Mouse (Mus musculus) embryonic fibroblast, embryonic 13.5 days (primary cell): Measurements from ENCODE around the gene 4932438H23Rik. TPM values are rescaled to one million over a fixed set of nuclear protein-coding genes. Genes with fewer than 3 reads are reported as not detected.

Experiments used
- H3K27ac ChIP-seq: 2 replicates; pipeline ENCODE4 v1.5.1; 2012; ENCODE audit warnings: low read length, control low read depth, inconsistent platforms; ENCODE audit not compliant: insufficient read depth
- H3K4me1 ChIP-seq: 2 replicates; pipeline ENCODE4 v1.6.1; 2011; ENCODE audit warnings: low read length; ENCODE audit not compliant: control insufficient read depth, insufficient read depth
- H3K4me3 ChIP-seq: 2 replicates; pipeline ENCODE4 v1.5.1; 2011; ENCODE audit warnings: mild to moderate bottlenecking, control low read depth, low read length; ENCODE audit not compliant: insufficient read depth
- CTCF ChIP-seq: IDR thresholded peaks from 2 replicates; pipeline ENCODE4 v1.5.1; 2011; ENCODE audit warnings: mild to moderate bottlenecking, control low read depth, low read length, moderate library complexity, borderline replicate concordance; ENCODE audit not compliant: insufficient read depth
- POLR2A ChIP-seq: IDR thresholded peaks from 2 replicates; pipeline ENCODE4 v1.6.1; 2011; ENCODE audit warnings: low read depth, mild to moderate bottlenecking, control low read depth, low read length, moderate library complexity
- polyA plus RNA-seq: library from polyadenylated mRNA; stranded (reverse); fragments of >200 nt; gene quantifications from 2 replicates; pipeline ENCODE4 v1.2.4, GENCODE M21; 2011; ENCODE audit warnings: low read depth; ENCODE audit not compliant: missing spikeins, insufficient read length

The 4932438H23Rik gene
- polyA plus RNA-seq, 1 experiment: not detected

DNA sequence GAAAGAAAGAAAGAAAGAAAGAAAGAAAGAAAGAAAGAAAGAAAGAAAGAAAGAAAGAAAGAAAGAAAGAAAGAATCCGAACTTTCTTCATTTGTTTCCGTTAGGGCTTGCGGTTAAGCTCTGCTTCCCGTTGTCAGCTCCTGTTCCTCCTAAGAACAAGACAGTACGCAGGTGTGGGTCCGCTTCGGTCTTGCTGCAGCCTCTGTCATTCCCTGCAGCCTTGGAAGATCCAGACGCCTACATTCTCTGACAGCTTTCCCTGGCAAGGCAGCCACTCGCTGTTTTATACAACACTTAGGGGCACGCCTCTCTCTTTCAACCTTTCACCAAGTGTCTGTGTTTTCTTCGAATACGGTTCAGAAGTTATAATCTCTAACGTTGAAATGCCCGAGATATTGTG is 8.5 kb upstream of the 4932438H23Rik start:
- no peak for TF ChIP-seq CTCF
- no peak for TF ChIP-seq POLR2A
- Histone ChIP-seq H3K4me1 (no peaks in the 10 kb centered on the region), H3K27ac (no peak overlapping the region), H3K4me3 (no peak overlapping the region)

- Histone ChIP-seq H3K27ac (no peak overlapping the region), H3K4me1 (no peaks in the 10 kb centered on the region), H3K4me3 (no peak overlapping the region)
- TF ChIP-seq CTCF (no peak), POLR2A (no peak)
Measured at GRCm38 (mm10) chr16:91100484-91100883, 5.6 kb upstream of the 4932438H23Rik start.

- Histone ChIP-seq H3K4me3 (no peak overlapping the region), H3K27ac (no peak overlapping the region), H3K4me1 (no peaks in the 10 kb centered on the region)
- TF ChIP-seq POLR2A: no peak
- TF ChIP-seq CTCF: no peak
Measured at GRCm38 (mm10) chr16:91099444-91100065, 4.6 kb upstream of the 4932438H23Rik start.

- Histone ChIP-seq H3K4me3 (no peak overlapping the region), H3K4me1 (no peaks in the 10 kb centered on the region), H3K27ac (no peak overlapping the region)
- no peak for TF ChIP-seq CTCF
- TF ChIP-seq POLR2A: no peak
Measured at GRCm38 (mm10) chr16:91097858-91098257, 2.9 kb upstream of the 4932438H23Rik start.

DNA sequence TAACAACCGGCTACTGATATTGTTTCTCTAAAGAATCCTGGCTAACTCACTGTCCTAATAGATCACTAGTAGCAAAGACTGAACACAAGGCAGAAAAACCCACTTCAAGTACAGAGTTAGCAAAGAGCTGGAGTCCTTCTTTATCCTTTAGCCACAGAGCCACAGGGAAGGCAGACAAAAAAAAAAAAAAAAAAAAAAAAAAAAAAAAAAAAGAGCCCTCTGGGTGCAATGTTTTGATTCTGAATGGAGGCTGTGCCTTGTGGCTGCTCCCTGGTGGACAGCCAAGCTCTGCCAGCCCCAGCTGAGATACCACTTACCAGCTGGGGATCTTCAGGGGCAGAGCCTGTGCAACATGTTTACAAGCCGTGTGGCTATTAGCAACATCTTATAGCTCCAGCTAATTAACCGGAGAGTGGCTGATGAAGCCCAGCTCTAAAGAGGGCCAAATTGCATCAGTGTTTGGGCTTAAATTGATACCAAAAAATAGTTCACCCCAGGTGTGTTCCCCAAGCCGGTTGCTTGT is 2.1 kb upstream of the 4932438H23Rik start:
- H3K4me3 ChIP-seq: no peak overlapping the region
- no peaks in the 10 kb centered on the region for H3K4me1 ChIP-seq
- TF ChIP-seq CTCF: no peak
- no peak for TF ChIP-seq POLR2A
- no peak overlapping the region for H3K27ac ChIP-seq

GRCm38 (mm10) chr16:91096016-91096415 is 1.1 kb upstream of the 4932438H23Rik start:
- no peak overlapping the region for H3K4me3 ChIP-seq
- TF ChIP-seq CTCF: no peak
- H3K27ac ChIP-seq: no peak overlapping the region
- no peaks in the 10 kb centered on the region for H3K4me1 ChIP-seq

GRCm38 (mm10) chr16:91086642-91087306 is 8.1 kb downstream of the 4932438H23Rik start:
- Histone ChIP-seq H3K27ac (no peak overlapping the region), H3K4me1 (no peaks in the 10 kb centered on the region)
- TF ChIP-seq CTCF (no peak), POLR2A (no peak)

GRCm38 (mm10) chr16:91085239-91085825 is 9.6 kb downstream of the 4932438H23Rik start:
- no peak for TF ChIP-seq POLR2A
- TF ChIP-seq CTCF: no peak
- Histone ChIP-seq H3K27ac (no peak overlapping the region), H3K4me3 (no peak overlapping the region), H3K4me1 (no peaks in the 10 kb centered on the region)

More at GRCm38 (mm10) chr16:91086642-91087306, 8.1 kb downstream of the 4932438H23Rik start:
- no peak overlapping the region for H3K4me3 ChIP-seq

DNA sequence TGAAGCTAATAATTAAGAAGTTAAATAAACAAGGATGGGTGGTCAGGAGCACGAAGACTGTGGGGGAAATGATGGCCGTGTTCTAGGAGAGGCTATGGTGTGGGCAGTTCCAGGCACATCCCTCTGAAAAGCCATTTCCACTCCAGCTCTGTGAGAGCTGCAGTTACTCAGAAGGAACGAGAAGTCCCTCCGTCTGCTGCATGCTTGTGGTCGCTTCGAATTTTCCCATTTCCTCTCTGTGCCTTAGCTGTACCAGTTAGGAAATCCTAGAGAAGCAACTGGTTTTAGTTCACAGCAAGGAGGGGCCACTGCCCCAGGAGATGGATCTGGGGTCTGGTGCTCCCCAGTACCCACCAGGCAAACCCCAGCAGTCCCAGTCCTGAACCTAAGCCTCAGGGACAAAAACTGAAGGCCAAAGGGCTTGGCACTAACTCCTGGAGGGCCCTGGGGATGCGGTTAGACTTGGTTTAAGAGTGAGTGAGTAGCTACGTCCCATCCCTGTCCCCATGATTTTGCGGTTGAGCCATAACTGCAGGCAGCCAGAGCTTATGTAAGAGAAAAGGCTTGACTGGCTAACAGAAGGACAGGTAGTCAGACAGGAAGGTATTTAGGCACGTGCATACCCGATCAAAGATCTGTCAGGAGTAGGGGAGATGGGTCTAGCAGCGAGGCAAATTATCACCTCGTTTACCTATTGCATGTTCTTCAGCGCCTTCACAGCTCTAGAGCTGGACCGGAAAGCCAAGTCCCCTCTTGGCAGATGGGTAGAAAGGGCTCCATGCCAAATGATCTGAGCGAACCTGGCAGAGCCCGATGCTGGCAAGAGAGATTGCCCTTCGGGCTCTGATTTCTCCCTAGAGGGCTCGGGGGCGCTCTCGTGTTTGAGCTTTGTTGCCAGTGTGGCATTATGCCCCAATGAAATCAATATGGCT is 10.3 kb downstream of the 4932438H23Rik start:
- TF ChIP-seq POLR2A: no peak
- no peak for TF ChIP-seq CTCF
- H3K27ac ChIP-seq: no peak overlapping the region
- no peak overlapping the region for H3K4me3 ChIP-seq
- no peaks in the 10 kb centered on the region for H3K4me1 ChIP-seq
